Mouse (Mus musculus) hindbrain, embryonic 14.5 days (tissue): ENCODE results near the gene Sh3glb1. TPM values are rescaled to one million over a fixed set of nuclear protein-coding genes. Genes with fewer than 3 reads are reported as not detected.
A peak's percentile ranks its signal among the peaks of the same experiment; 100 is the strongest.
"Not testable (repeated sequence)": the region's sequence is repeated elsewhere in the genome, so short reads cannot be mapped to it uniquely, and the experiment has no call there.

ENCODE experiments used
- ATAC-seq: fragments of 200-750 bp; cut with Nextera tagmentation; 2 replicates; pipeline ENCODE4 v1.8.0; 2017; ENCODE audit warnings: moderate number of reproducible peaks, mild to moderate bottlenecking, moderate TSS enrichment, moderate library complexity; ENCODE audit not compliant: low FRiP score
- DNase-seq: peaks from one replicate; pipeline ENCODE4 v3.0.0-alpha.2; 2015; ENCODE audit warnings: low spot score
- H3K27ac ChIP-seq: fragments of 300-500 bp; sonication (generic); 2 replicates; pipeline ENCODE4 v1.5.1; 2014; ENCODE audit warnings: mild to moderate bottlenecking, moderate library complexity
- H3K27me3 ChIP-seq: fragments of 300-500 bp; sonication (generic); 2 replicates; pipeline ENCODE4 v1.6.1; 2014; ENCODE audit warnings: mild to moderate bottlenecking, low read length, mixed read lengths; ENCODE audit not compliant: control insufficient read depth, insufficient read depth
- H3K36me3 ChIP-seq: fragments of 300-500 bp; sonication (generic); replicated peaks from 2 replicates; pipeline ENCODE4 v1.6.1; 2014; ENCODE audit not compliant: control insufficient read depth, insufficient read depth
- H3K4me1 ChIP-seq: fragments of 300-500 bp; sonication (generic); replicated peaks from 2 replicates; pipeline ENCODE4 v1.6.1; 2014; ENCODE audit warnings: antibody characterized with exemption, low read length, mixed read lengths; ENCODE audit not compliant: control insufficient read depth, insufficient read depth
- H3K4me2 ChIP-seq: fragments of 300-500 bp; sonication (generic); replicated peaks from 2 replicates; pipeline ENCODE4 v1.6.1; 2014; ENCODE audit warnings: mild to moderate bottlenecking, moderate library complexity
- H3K4me3 ChIP-seq: fragments of 300-500 bp; sonication (generic); replicated peaks from 2 replicates; pipeline ENCODE4 v1.5.1; 2014; ENCODE audit warnings: mild to moderate bottlenecking, low read length
- H3K9ac ChIP-seq: fragments of 300-500 bp; sonication (generic); 2 replicates; pipeline ENCODE4 v1.6.1; 2014
- H3K9me3 ChIP-seq: fragments of 300-500 bp; sonication (generic); 2 replicates; pipeline ENCODE4 v1.6.1; 2016; ENCODE audit warnings: low read length; ENCODE audit not compliant: control insufficient read depth
- WGBS: fragments of 180-500 bp; shearing (Covaris S2); extraction: QIAGEN DNeasy Blood & Tissue Kit; methylation state at CpG from one replicate; pipeline ENCODE4 v1.1.7; 2014; 5-methylcytosine and 5-hydroxymethylcytosine counted together
- polyA plus RNA-seq: library from polyadenylated mRNA; unstranded; fragments of >200 nt; fragmentation: Nextera tagmentation; extraction: Ambion mirVana; gene quantifications from 2 replicates; pipeline ENCODE4 v1.2.1, GENCODE M21; 2014

The Sh3glb1 gene
- polyA plus RNA-seq = 134 and 138 TPM in 2 replicates

- Histone ChIP-seq H3K4me2 (peak within 1 kb of the TSS; percentile 58), H3K27ac (peak within 1 kb of the TSS; percentile 98), H3K36me3 (no peaks in the 10 kb centered on the region), H3K4me1 (peaks cover 18% of the 10 kb centered on the region), H3K9me3 (no peaks in the 10 kb centered on the region), H3K9ac (peak within 1 kb of the TSS; percentile 92), H3K4me3 (peak within 1 kb of the TSS; percentile 79), H3K27me3 (no peaks in the 10 kb centered on the region)
- DNase-seq (peak; percentile 90), ATAC-seq (peak; percentile 94)
- WGBS = 1% methylated on average over 60 of the region's 98 CpGs
Observed at GRCm38 (mm10) chr3:144719901-144720747, at the start of gene Sh3glb1. TSS of gene Sh3glb1 (minus strand) at chr3:144720335.

GRCm38 (mm10) chr3:144765161-144765560, 45.0 kb upstream of the Sh3glb1 start:
- Histone ChIP-seq H3K4me2 (no peak overlapping the region), H3K4me1 (no peaks in the 10 kb centered on the region), H3K9ac (no peak overlapping the region), H3K36me3 (no peaks in the 10 kb centered on the region), H3K9me3 (no peaks in the 10 kb centered on the region), H3K27me3 (no peaks in the 10 kb centered on the region), H3K27ac (no peak overlapping the region), H3K4me3 (no peak overlapping the region)
- DNase-seq (no peak), ATAC-seq (no peak)
- WGBS = 89% methylated on average over 4 of the region's 4 CpGs

- DNase-seq (no peak), ATAC-seq (no peak)
Observed at GRCm38 (mm10) chr3:144761454-144761853, 41.3 kb upstream of the Sh3glb1 start.

GRCm38 (mm10) chr3:144760592-144761309, 40.6 kb upstream of the Sh3glb1 start, which contains the start of gene Clca3a1:
TSS of gene Clca3a1 (minus strand) at chr3:144760977.
- Histone ChIP-seq H3K4me3 (no peak within 1 kb of the TSS), H3K9me3 (no peaks in the 10 kb centered on the region), H3K4me2 (no peak within 1 kb of the TSS), H3K9ac (no peak within 1 kb of the TSS), H3K4me1 (no peaks in the 10 kb centered on the region), H3K36me3 (no peaks in the 10 kb centered on the region), H3K27ac (no peak within 1 kb of the TSS), H3K27me3 (no peaks in the 10 kb centered on the region)
- ATAC-seq (no peak), DNase-seq (no peak)
- 85% methylated on average over 9 of the region's 11 CpGs for WGBS

More at GRCm38 (mm10) chr3:144761454-144761853, 41.3 kb upstream of the Sh3glb1 start:
- Histone ChIP-seq H3K4me3 (no peak overlapping the region), H3K27ac (no peak overlapping the region), H3K36me3 (no peaks in the 10 kb centered on the region), H3K4me1 (no peaks in the 10 kb centered on the region), H3K27me3 (no peaks in the 10 kb centered on the region), H3K9me3 (no peaks in the 10 kb centered on the region), H3K9ac (no peak overlapping the region), H3K4me2 (no peak overlapping the region)
- WGBS = 71% methylated on average over 6 of the region's 6 CpGs

DNA sequence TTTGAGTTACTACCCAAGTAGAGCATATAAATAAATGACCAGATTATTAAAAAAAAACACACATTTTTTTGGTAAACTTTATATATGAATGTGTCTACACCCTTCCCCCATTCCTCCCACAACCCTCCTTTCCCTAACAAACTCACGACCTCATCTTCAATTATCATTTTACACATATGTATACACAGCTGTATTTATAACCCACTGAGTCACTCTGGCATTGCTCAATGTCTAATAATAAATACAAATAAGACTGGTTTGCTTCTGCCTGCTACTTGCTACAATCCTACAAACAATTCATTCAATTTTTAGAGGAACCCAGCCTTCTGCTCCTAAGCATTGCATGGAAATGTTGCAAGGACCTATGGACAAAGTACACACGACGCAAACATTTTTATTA, 39.6 kb upstream of the Sh3glb1 start:
- no peak overlapping the region for H3K4me2 ChIP-seq
- 92% methylated on average over 3 of the region's 3 CpGs for WGBS
- DNase-seq = no peak

GRCm38 (mm10) chr3:144756103-144756502, 36.0 kb upstream of the Sh3glb1 start:
- not testable (repeated sequence) for H3K9ac ChIP-seq, H3K4me3 ChIP-seq, H3K36me3 ChIP-seq, H3K9me3 ChIP-seq, ATAC-seq, H3K27ac ChIP-seq, H3K27me3 ChIP-seq, H3K4me2 ChIP-seq, DNase-seq, H3K4me1 ChIP-seq
- WGBS = 90% methylated on average over 8 of the region's 8 CpGs

More for the DNA sequence above, 39.6 kb upstream of the Sh3glb1 start:
- Histone ChIP-seq H3K27ac (no peak overlapping the region), H3K4me3 (no peak overlapping the region), H3K9ac (no peak overlapping the region), H3K4me1 (no peaks in the 10 kb centered on the region), H3K9me3 (no peaks in the 10 kb centered on the region), H3K27me3 (no peaks in the 10 kb centered on the region), H3K36me3 (no peaks in the 10 kb centered on the region)
- no peak for ATAC-seq

DNA sequence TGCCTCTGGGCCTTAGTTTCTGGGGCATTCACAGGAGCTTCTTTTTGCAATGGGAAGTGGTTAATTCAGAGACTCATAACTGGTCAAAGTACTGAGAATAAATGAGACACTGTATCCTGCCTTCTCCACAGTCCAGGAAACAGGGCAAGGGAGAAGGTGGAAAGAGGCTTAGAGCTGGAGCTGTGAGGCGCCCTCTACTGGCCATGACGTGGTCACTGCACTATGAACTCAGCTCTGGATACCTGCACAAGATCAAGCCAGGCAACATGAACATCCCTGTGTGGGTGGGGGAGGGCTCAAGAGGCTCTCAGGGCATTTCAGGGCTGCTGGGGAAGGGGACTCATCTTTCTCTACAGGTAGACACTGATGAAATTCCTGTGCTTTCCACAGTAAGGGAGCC, 33.0 kb upstream of the Sh3glb1 start:
- H3K4me1 ChIP-seq = no peaks in the 10 kb centered on the region
- DNase-seq = no peak
- H3K4me3 ChIP-seq = no peak overlapping the region
- H3K9ac ChIP-seq = no peak overlapping the region
- no peaks in the 10 kb centered on the region for H3K36me3 ChIP-seq
- no peak for ATAC-seq
- no peak overlapping the region for H3K27ac ChIP-seq
- WGBS = 3% methylated on average over 2 of the region's 2 CpGs
- H3K9me3 ChIP-seq = no peaks in the 10 kb centered on the region
- no peak overlapping the region for H3K4me2 ChIP-seq
- no peaks in the 10 kb centered on the region for H3K27me3 ChIP-seq

DNA sequence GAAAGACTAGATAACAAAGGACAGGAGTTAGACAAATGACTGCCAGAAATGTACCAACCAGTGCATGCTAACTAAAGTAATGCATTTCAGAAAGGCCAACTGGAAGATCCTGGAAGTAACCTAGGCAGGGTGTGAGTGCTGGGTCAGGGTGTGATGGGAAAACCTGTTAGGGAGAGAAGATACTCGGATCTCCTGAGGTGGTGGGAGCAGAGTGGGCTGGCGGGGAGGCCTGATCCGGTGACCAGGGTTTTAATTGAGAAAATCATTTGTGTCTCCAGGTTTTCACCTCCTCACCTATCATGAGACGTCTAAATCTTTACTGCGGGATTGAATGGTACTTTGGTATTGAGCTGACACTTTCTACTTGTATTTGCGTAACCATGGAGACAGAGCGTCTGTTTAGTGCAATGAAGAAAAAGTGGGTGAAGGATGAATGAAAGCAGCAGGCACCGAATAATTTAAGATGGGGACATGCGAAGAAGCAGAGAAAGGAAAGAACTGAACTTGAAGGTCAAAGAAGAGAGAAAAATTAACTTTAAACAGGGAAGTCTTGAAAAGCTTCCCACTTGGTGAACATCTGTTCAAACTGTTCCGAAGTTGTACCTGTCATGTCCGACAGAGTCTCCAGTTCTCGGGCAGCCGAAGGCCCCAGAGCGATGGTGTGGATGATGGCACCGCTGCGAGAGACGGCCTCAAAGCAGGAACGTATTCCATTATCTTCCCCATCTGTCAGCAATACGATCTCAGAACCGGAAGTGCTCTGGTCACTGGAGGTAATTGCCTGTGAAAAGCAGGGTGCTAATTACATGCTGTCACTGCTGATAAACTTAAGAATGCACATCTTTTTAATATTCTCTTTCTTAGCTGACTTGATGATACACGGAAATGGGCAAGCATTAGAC, 29.2 kb upstream of the Sh3glb1 start:
- not testable (repeated sequence) for H3K9me3 ChIP-seq, H3K27ac ChIP-seq, H3K4me2 ChIP-seq, H3K27me3 ChIP-seq, H3K4me3 ChIP-seq, H3K4me1 ChIP-seq, DNase-seq, H3K9ac ChIP-seq, H3K36me3 ChIP-seq
- 39% methylated on average over 18 of the region's 21 CpGs for WGBS
- peak; percentile 11; the same call in 1 of the 2 replicates for ATAC-seq
